Mouse (Mus musculus): ENCODE results near the gene Ets2. TPM values are rescaled to one million over a fixed set of nuclear protein-coding genes. Genes with fewer than 3 reads are reported as not detected.

Gene Ets2
- total and polyA plus RNA-seq, 3 experiments: 47.2 to 70.6 (median 50.3) TPM

- H3K4me3 ChIP-seq: no peak overlapping the region
- H3K9ac ChIP-seq (ENCODE audit: low read depth, low read length): no peak overlapping the region
- WGBS: 79% methylated on average over 5 of the region's 5 CpGs
- H3K27me3 ChIP-seq (ENCODE audit: control insufficient read depth, insufficient read depth, low read length): no peaks in the 10 kb centered on the region
- TF ChIP-seq EP300 (IDR thresholded peaks at IDR 0.05; ENCODE audit: insufficient read depth, low read depth, low read length) (no peak), POLR2A (IDR thresholded peaks at IDR 0.05; ENCODE audit: insufficient read depth, low read depth, low read length) (no peak), CTCF (IDR thresholded peaks at IDR 0.05) (no peak)
- intact Hi-C loops (cut with DNase I): no loop called here
- no peaks in the 10 kb centered on the region for H3K36me3 ChIP-seq (ENCODE audit: control insufficient read depth, insufficient read depth, low read length)
- H3K79me2 ChIP-seq (replicated peaks; ENCODE audit: control insufficient read depth, insufficient read depth, low read length): no peaks in the 10 kb centered on the region
- H3K4me1 ChIP-seq (ENCODE audit: control insufficient read depth, insufficient read depth, low read length): peaks cover 4% of the 10 kb centered on the region
- no peak for DNase-seq
- H3K27ac ChIP-seq: no peak overlapping the region
Observed at GRCm38 (mm10) chr16:95724776-95725175, 22.9 kb downstream of the Ets2 start.

DNA sequence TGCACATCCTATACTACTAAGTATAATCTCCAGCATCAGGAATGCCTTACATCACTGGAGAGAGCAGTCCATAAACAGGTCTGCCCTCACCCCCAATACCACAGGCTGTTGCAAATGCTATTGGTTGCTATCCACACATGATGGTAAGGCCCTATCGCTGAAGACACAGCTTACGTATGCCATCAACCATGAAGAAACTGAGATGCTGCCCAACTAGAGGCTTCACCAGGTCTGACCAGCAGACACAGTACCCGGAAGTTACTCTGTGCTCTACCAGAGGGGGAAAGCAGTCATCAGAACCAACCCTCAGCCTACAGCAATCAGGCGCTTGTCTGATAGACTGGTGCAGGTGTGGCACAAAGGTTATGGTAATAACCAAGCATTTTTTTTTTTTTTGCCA, 24.9 kb downstream of the Ets2 start:
- DNase-seq: no peak
- TF ChIP-seq CTCF (IDR thresholded peaks at IDR 0.05) (no peak), POLR2A (IDR thresholded peaks at IDR 0.05; ENCODE audit: insufficient read depth, low read depth, low read length) (no peak), EP300 (IDR thresholded peaks at IDR 0.05; ENCODE audit: insufficient read depth, low read depth, low read length) (no peak)

DNA sequence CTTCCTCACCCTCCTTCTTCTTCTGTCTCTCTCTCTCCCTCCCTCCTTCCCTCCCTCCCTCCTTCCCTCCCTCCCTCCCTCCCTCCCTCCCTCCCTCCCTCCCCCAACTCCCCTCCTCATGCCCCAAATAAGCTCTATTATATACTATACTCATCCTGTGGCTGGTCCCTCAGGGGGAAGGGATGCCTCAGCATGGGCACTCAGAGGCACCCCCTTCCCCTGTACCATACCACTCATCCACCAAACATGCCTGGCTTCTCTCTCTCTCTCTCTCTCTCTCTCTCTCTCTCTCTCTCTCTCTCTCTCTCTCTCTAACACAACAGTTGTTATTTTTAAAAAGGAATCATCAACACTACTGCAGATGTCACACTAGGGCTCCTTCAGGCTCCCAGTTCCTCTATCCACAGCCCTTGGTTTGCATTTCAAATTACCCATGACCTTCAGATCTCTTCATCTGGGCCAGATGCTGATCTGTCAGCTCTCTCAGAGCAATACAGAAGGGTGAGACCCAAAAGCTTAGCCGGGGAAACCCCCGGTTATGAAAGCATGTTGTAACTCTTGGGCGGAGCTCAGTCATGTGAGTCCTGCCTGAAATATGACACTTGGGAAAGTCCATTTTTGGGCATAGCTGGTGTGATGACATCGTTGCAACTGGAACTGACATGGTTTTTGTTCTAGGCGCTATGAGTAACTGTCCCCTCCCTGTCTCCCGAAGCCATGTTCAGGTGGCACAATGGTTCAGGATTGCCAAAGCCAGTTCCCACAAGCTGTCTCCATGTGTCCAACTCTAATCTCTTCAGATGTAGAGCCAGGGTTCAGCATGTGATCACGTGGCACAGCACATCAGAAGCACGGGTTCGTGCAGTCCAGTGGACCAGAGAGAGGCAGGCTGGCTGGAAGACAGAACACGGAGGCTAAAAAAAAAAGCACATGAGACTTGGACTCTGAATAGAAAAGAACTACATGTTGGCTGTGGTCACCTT, 26.9 kb downstream of the Ets2 start:
- H3K27ac ChIP-seq: no peak overlapping the region

More for the DNA sequence above, 24.9 kb downstream of the Ets2 start:
- no peak overlapping the region for H3K4me3 ChIP-seq
- intact Hi-C loops (cut with DNase I): no loop called here
- no peaks in the 10 kb centered on the region for H3K79me2 ChIP-seq (replicated peaks; ENCODE audit: control insufficient read depth, insufficient read depth, low read length)
- H3K4me1 ChIP-seq (ENCODE audit: control insufficient read depth, insufficient read depth, low read length): peaks cover 4% of the 10 kb centered on the region
- H3K9ac ChIP-seq (ENCODE audit: low read depth, low read length): no peak overlapping the region
- H3K27ac ChIP-seq: no peak overlapping the region
- no peaks in the 10 kb centered on the region for H3K36me3 ChIP-seq (ENCODE audit: control insufficient read depth, insufficient read depth, low read length)
- no peaks in the 10 kb centered on the region for H3K27me3 ChIP-seq (ENCODE audit: control insufficient read depth, insufficient read depth, low read length)
- 92% methylated on average over 4 of the region's 4 CpGs for WGBS

GRCm38 (mm10) chr16:95729775-95730174, 27.9 kb downstream of the Ets2 start:
- Histone ChIP-seq H3K27me3 (ENCODE audit: control insufficient read depth, insufficient read depth, low read length) (no peaks in the 10 kb centered on the region), H3K27ac (no peak overlapping the region), H3K4me1 (ENCODE audit: control insufficient read depth, insufficient read depth, low read length) (peaks cover 4% of the 10 kb centered on the region), H3K36me3 (ENCODE audit: control insufficient read depth, insufficient read depth, low read length) (no peaks in the 10 kb centered on the region), H3K9ac (ENCODE audit: low read depth, low read length) (no peak overlapping the region), H3K79me2 (replicated peaks; ENCODE audit: control insufficient read depth, insufficient read depth, low read length) (no peaks in the 10 kb centered on the region), H3K4me3 (no peak overlapping the region)
- no peak for DNase-seq
- intact Hi-C loops (cut with DNase I): no loop called here
- TF ChIP-seq EP300 (IDR thresholded peaks at IDR 0.05; ENCODE audit: insufficient read depth, low read depth, low read length): no peak
- 77% methylated on average over 6 of the region's 6 CpGs for WGBS

More for the DNA sequence above, 26.9 kb downstream of the Ets2 start:
- no peaks in the 10 kb centered on the region for H3K36me3 ChIP-seq (ENCODE audit: control insufficient read depth, insufficient read depth, low read length)
- H3K79me2 ChIP-seq (replicated peaks; ENCODE audit: control insufficient read depth, insufficient read depth, low read length): no peaks in the 10 kb centered on the region
- intact Hi-C loops (cut with DNase I): no loop called here
- peak; percentile 69 to 85 for DNase-seq
- no peak overlapping the region for H3K9ac ChIP-seq (ENCODE audit: low read depth, low read length)
- TF ChIP-seq EP300 (IDR thresholded peaks at IDR 0.05; ENCODE audit: insufficient read depth, low read depth, low read length) (no peak), POLR2A (IDR thresholded peaks at IDR 0.05; ENCODE audit: insufficient read depth, low read depth, low read length) (no peak), CTCF (IDR thresholded peaks at IDR 0.05) (no peak)
- WGBS: 50% methylated on average over 10 of the region's 10 CpGs
- no peak overlapping the region for H3K4me3 ChIP-seq
- H3K27me3 ChIP-seq (ENCODE audit: control insufficient read depth, insufficient read depth, low read length): no peaks in the 10 kb centered on the region
- H3K4me1 ChIP-seq (ENCODE audit: control insufficient read depth, insufficient read depth, low read length): peaks cover 4% of the 10 kb centered on the region

DNA sequence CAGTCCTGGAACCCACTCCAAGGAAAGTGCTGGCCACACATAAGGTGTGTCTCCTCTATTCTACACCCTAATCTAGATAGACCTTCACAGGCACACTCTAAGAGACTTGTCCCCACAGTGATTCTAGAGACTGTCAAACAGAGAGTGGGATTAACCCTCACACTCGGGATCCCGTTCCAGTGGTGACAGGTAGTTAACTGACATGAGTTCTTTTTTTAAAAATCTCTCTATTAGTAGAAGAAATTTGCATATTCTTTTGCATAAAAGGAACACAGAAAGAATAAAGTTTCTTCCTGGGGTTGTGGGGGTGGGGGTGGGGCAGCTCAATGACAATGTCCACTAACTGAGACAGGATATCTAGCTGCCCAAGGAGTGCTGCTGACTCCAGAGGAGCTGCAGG, 32.9 kb downstream of the Ets2 start:
- 58% methylated on average over 2 of the region's 2 CpGs for WGBS
- Histone ChIP-seq H3K4me3 (no peak overlapping the region), H3K9ac (ENCODE audit: low read depth, low read length) (no peak overlapping the region), H3K4me1 (ENCODE audit: control insufficient read depth, insufficient read depth, low read length) (no peaks in the 10 kb centered on the region), H3K79me2 (replicated peaks; ENCODE audit: control insufficient read depth, insufficient read depth, low read length) (no peaks in the 10 kb centered on the region), H3K27ac (no peak overlapping the region), H3K36me3 (ENCODE audit: control insufficient read depth, insufficient read depth, low read length) (no peaks in the 10 kb centered on the region), H3K27me3 (ENCODE audit: control insufficient read depth, insufficient read depth, low read length) (no peaks in the 10 kb centered on the region)
- TF ChIP-seq EP300 (IDR thresholded peaks at IDR 0.05; ENCODE audit: insufficient read depth, low read depth, low read length) (no peak), CTCF (IDR thresholded peaks at IDR 0.05) (no peak), POLR2A (IDR thresholded peaks at IDR 0.05; ENCODE audit: insufficient read depth, low read depth, low read length) (no peak)
- no peak for DNase-seq
- intact Hi-C loops (cut with DNase I): no loop called here

DNA sequence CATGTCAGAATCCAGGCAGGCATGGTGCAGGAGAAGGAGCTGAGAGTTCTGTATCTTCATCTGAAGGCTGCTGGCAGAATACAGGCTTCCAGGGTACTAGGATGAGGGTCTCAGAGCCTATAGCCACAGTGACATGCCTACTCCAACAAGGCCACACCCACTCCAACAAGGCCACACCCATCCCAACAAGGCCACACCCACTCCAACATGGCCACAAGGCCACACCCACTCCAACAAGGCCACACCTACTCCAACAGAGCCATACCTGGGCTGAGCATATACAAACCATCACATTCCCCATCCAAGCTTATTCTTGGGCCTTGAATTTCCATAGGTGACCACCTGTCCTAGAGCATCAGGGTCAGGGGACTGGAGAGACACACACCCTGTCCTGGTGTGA, 34.2 kb downstream of the Ets2 start:
- no peak overlapping the region for H3K9ac ChIP-seq (ENCODE audit: low read depth, low read length)
- H3K27ac ChIP-seq: no peak overlapping the region
- H3K27me3 ChIP-seq (ENCODE audit: control insufficient read depth, insufficient read depth, low read length): no peaks in the 10 kb centered on the region
- H3K36me3 ChIP-seq (ENCODE audit: control insufficient read depth, insufficient read depth, low read length): no peaks in the 10 kb centered on the region
- DNase-seq: no peak
- intact Hi-C loops (cut with DNase I): no loop called here
- no peaks in the 10 kb centered on the region for H3K79me2 ChIP-seq (replicated peaks; ENCODE audit: control insufficient read depth, insufficient read depth, low read length)
- no peaks in the 10 kb centered on the region for H3K4me1 ChIP-seq (ENCODE audit: control insufficient read depth, insufficient read depth, low read length)
- TF ChIP-seq CTCF (IDR thresholded peaks at IDR 0.05): no peak
- TF ChIP-seq POLR2A (IDR thresholded peaks at IDR 0.05; ENCODE audit: insufficient read depth, low read depth, low read length): no peak
- no peak for TF ChIP-seq EP300 (IDR thresholded peaks at IDR 0.05; ENCODE audit: insufficient read depth, low read depth, low read length)
- H3K4me3 ChIP-seq: no peak overlapping the region
